Mouse (Mus musculus): ENCODE measurements around the gene Sympk. TPM values are rescaled to one million over a fixed set of nuclear protein-coding genes. Genes with fewer than 3 reads are reported as not detected.

Gene Sympk
- polyA plus RNA-seq, 1 experiment: 113 TPM

GRCm38 (mm10) chr7:19094826-19095750, 70.9 kb downstream of the Sympk start:
- DNase-seq: no peak
- WGBS: under 1% methylated on average over 84 of the region's 87 CpGs
- Histone ChIP-seq H3K27ac (ENCODE audit: insufficient read depth, low read length) (no peak overlapping the region), H3K4me1 (ENCODE audit: control insufficient read depth, insufficient read depth, low read length) (no peaks in the 10 kb centered on the region), H3K4me3 (replicated peaks; ENCODE audit: insufficient read depth, low read depth, low read length) (peak overlapping the region; percentile 30), H3K27me3 (ENCODE audit: control insufficient read depth, insufficient read depth, low read length) (peaks cover 1% of the 10 kb centered on the region; the same call in 1 of the 2 replicates)
- TF ChIP-seq CTCF (IDR thresholded peaks at IDR 0.05; ENCODE audit: borderline replicate concordance, insufficient read depth, low read depth, low read length) (no peak), POLR2A (IDR thresholded peaks at IDR 0.05; ENCODE audit: borderline replicate concordance, insufficient read depth, low read length) (no peak)

- WGBS: 4% methylated on average over 19 of the region's 19 CpGs
- no peak for DNase-seq
- TF ChIP-seq POLR2A (IDR thresholded peaks at IDR 0.05; ENCODE audit: borderline replicate concordance, insufficient read depth, low read length): no peak
- TF ChIP-seq CTCF (IDR thresholded peaks at IDR 0.05; ENCODE audit: borderline replicate concordance, insufficient read depth, low read depth, low read length): no peak
- Histone ChIP-seq H3K4me1 (ENCODE audit: control insufficient read depth, insufficient read depth, low read length) (no peaks in the 10 kb centered on the region), H3K27ac (ENCODE audit: insufficient read depth, low read length) (no peak overlapping the region), H3K4me3 (replicated peaks; ENCODE audit: insufficient read depth, low read depth, low read length) (no peak overlapping the region), H3K27me3 (ENCODE audit: control insufficient read depth, insufficient read depth, low read length) (peaks cover 1% of the 10 kb centered on the region; the same call in 1 of the 2 replicates)
Observed at GRCm38 (mm10) chr7:19095751-19096110, 71.6 kb downstream of the Sympk start.

GRCm38 (mm10) chr7:19096421-19096976, 72.3 kb downstream of the Sympk start:
- 75% methylated on average over 5 of the region's 5 CpGs for WGBS
- H3K27me3 ChIP-seq (ENCODE audit: control insufficient read depth, insufficient read depth, low read length): peaks cover 1% of the 10 kb centered on the region; the same call in 1 of the 2 replicates
- no peak overlapping the region for H3K27ac ChIP-seq (ENCODE audit: insufficient read depth, low read length)
- no peak for DNase-seq
- TF ChIP-seq CTCF (IDR thresholded peaks at IDR 0.05; ENCODE audit: borderline replicate concordance, insufficient read depth, low read depth, low read length) (no peak), POLR2A (IDR thresholded peaks at IDR 0.05; ENCODE audit: borderline replicate concordance, insufficient read depth, low read length) (no peak)
- no peaks in the 10 kb centered on the region for H3K4me1 ChIP-seq (ENCODE audit: control insufficient read depth, insufficient read depth, low read length)
- no peak overlapping the region for H3K4me3 ChIP-seq (replicated peaks; ENCODE audit: insufficient read depth, low read depth, low read length)

- Histone ChIP-seq H3K27ac (ENCODE audit: insufficient read depth, low read length) (no peak overlapping the region), H3K4me3 (replicated peaks; ENCODE audit: insufficient read depth, low read depth, low read length) (no peak overlapping the region), H3K4me1 (ENCODE audit: control insufficient read depth, insufficient read depth, low read length) (no peaks in the 10 kb centered on the region), H3K27me3 (ENCODE audit: control insufficient read depth, insufficient read depth, low read length) (peaks cover 1% of the 10 kb centered on the region; the same call in 1 of the 2 replicates)
- TF ChIP-seq CTCF (IDR thresholded peaks at IDR 0.05; ENCODE audit: borderline replicate concordance, insufficient read depth, low read depth, low read length) (no peak), POLR2A (IDR thresholded peaks at IDR 0.05; ENCODE audit: borderline replicate concordance, insufficient read depth, low read length) (no peak)
- WGBS: 41% methylated on average over 2 of the region's 2 CpGs
- DNase-seq: no peak
Observed at GRCm38 (mm10) chr7:19097217-19097616, 73.0 kb downstream of the Sympk start.

GRCm38 (mm10) chr7:19097863-19098262, 73.7 kb downstream of the Sympk start:
- Histone ChIP-seq H3K27ac (ENCODE audit: insufficient read depth, low read length) (no peak overlapping the region), H3K4me3 (replicated peaks; ENCODE audit: insufficient read depth, low read depth, low read length) (no peak overlapping the region), H3K4me1 (ENCODE audit: control insufficient read depth, insufficient read depth, low read length) (no peaks in the 10 kb centered on the region), H3K27me3 (ENCODE audit: control insufficient read depth, insufficient read depth, low read length) (peaks cover 1% of the 10 kb centered on the region; the same call in 1 of the 2 replicates)
- TF ChIP-seq CTCF (IDR thresholded peaks at IDR 0.05; ENCODE audit: borderline replicate concordance, insufficient read depth, low read depth, low read length): no peak
- TF ChIP-seq POLR2A (IDR thresholded peaks at IDR 0.05; ENCODE audit: borderline replicate concordance, insufficient read depth, low read length): no peak
- no peak for DNase-seq

GRCm38 (mm10) chr7:19098811-19099210, 74.6 kb downstream of the Sympk start:
- TF ChIP-seq POLR2A (IDR thresholded peaks at IDR 0.05; ENCODE audit: borderline replicate concordance, insufficient read depth, low read length) (no peak), CTCF (IDR thresholded peaks at IDR 0.05; ENCODE audit: borderline replicate concordance, insufficient read depth, low read depth, low read length) (no peak)
- H3K27ac ChIP-seq (ENCODE audit: insufficient read depth, low read length): no peak overlapping the region
- H3K4me3 ChIP-seq (replicated peaks; ENCODE audit: insufficient read depth, low read depth, low read length): no peak overlapping the region
- H3K4me1 ChIP-seq (ENCODE audit: control insufficient read depth, insufficient read depth, low read length): no peaks in the 10 kb centered on the region
- no peak for DNase-seq
- H3K27me3 ChIP-seq (ENCODE audit: control insufficient read depth, insufficient read depth, low read length): peaks cover 1% of the 10 kb centered on the region; the same call in 1 of the 2 replicates
- WGBS: 72% methylated on average over 7 of the region's 7 CpGs

GRCm38 (mm10) chr7:19100290-19100689, 76.1 kb downstream of the Sympk start:
- H3K27me3 ChIP-seq (ENCODE audit: control insufficient read depth, insufficient read depth, low read length): no peaks in the 10 kb centered on the region; the same call in 1 of the 2 replicates
- TF ChIP-seq CTCF (IDR thresholded peaks at IDR 0.05; ENCODE audit: borderline replicate concordance, insufficient read depth, low read depth, low read length): no peak
- no peak for TF ChIP-seq POLR2A (IDR thresholded peaks at IDR 0.05; ENCODE audit: borderline replicate concordance, insufficient read depth, low read length)
- no peaks in the 10 kb centered on the region for H3K4me1 ChIP-seq (ENCODE audit: control insufficient read depth, insufficient read depth, low read length)
- DNase-seq: no peak
- no peak overlapping the region for H3K27ac ChIP-seq (ENCODE audit: insufficient read depth, low read length)
- 54% methylated on average over 1 of the region's 1 CpGs for WGBS
- H3K4me3 ChIP-seq (replicated peaks; ENCODE audit: insufficient read depth, low read depth, low read length): no peak overlapping the region

GRCm38 (mm10) chr7:19103741-19104140, 79.6 kb downstream of the Sympk start:
- Histone ChIP-seq H3K27ac (ENCODE audit: insufficient read depth, low read length) (no peak overlapping the region), H3K4me1 (ENCODE audit: control insufficient read depth, insufficient read depth, low read length) (no peaks in the 10 kb centered on the region), H3K27me3 (ENCODE audit: control insufficient read depth, insufficient read depth, low read length) (no peaks in the 10 kb centered on the region), H3K4me3 (replicated peaks; ENCODE audit: insufficient read depth, low read depth, low read length) (no peak overlapping the region)
- no peak for DNase-seq
- no peak for TF ChIP-seq CTCF (IDR thresholded peaks at IDR 0.05; ENCODE audit: borderline replicate concordance, insufficient read depth, low read depth, low read length)
- TF ChIP-seq POLR2A (IDR thresholded peaks at IDR 0.05; ENCODE audit: borderline replicate concordance, insufficient read depth, low read length): no peak

Other genes starting within 250 kb of the Sympk start
- 0.08 TPM in 1 of 2 replicates, not detected in the other for gene Psg19, start 225.9 kb upstream of the Sympk start, polyA plus RNA-seq (2012; rRNA removed)
- 0.15 TPM in 1 of 2 replicates, not detected in the other for gene Psg17, start 202.8 kb upstream of the Sympk start, polyA plus RNA-seq (2012; rRNA removed)
- 2.0 and 2.1 TPM in 2 replicates for gene Mill2, start 184.4 kb upstream of the Sympk start, polyA plus RNA-seq (2012; rRNA removed)
- gene Pglyrp1, start 153.0 kb upstream of the Sympk start, polyA plus RNA-seq (2012; rRNA removed): 17.3 TPM in 2 replicates
- gene Ccdc61, start 114.0 kb upstream of the Sympk start, polyA plus RNA-seq (2012; rRNA removed): 16.3 and 17.6 TPM in 2 replicates
- 12.8 and 14.5 TPM in 2 replicates for gene Nova2, start 98.5 kb upstream of the Sympk start, polyA plus RNA-seq (2012; rRNA removed)
- 2.0 and 2.7 TPM in 2 replicates for gene Nanos2, start 37.0 kb upstream of the Sympk start, polyA plus RNA-seq (2012; rRNA removed)
- 52.6 and 55.3 TPM in 2 replicates for gene Mypop, start 33.1 kb upstream of the Sympk start, polyA plus RNA-seq (2012; rRNA removed)
- gene Irf2bp1, start 20.3 kb upstream of the Sympk start, polyA plus RNA-seq (2012; rRNA removed): 37.7 and 41.5 TPM in 2 replicates
- not detected in 2 replicates for gene Foxa3, start 839 bp upstream of the Sympk start, polyA plus RNA-seq (2012; rRNA removed)
- gene Rsph6a, start 30.3 kb downstream of the Sympk start, polyA plus RNA-seq (2012; rRNA removed): 0.10 TPM in 1 of 2 replicates, not detected in the other
- 116 and 117 TPM in 2 replicates for gene Dmwd, start 51.9 kb downstream of the Sympk start, polyA plus RNA-seq (2012; rRNA removed)
- 38.9 and 40.1 TPM in 2 replicates for gene Dmpk, start 59.5 kb downstream of the Sympk start, polyA plus RNA-seq (2012; rRNA removed)
- gene Six5, start 70.2 kb downstream of the Sympk start, polyA plus RNA-seq (2012; rRNA removed): 3.5 and 4.6 TPM in 2 replicates
- 0.80 and 0.90 TPM in 2 replicates for gene Gm4969, start 94.0 kb downstream of the Sympk start, polyA plus RNA-seq (2012; rRNA removed)
- 7.6 and 7.9 TPM in 2 replicates for gene Fbxo46, start 95.5 kb downstream of the Sympk start, polyA plus RNA-seq (2012; rRNA removed)
- gene Qpctl, start 124.9 kb downstream of the Sympk start, polyA plus RNA-seq (2012; rRNA removed): 15.7 TPM in 2 replicates
- gene Snrpd2, start 125.3 kb downstream of the Sympk start, polyA plus RNA-seq (2012; rRNA removed): 87.1 and 88.8 TPM in 2 replicates
- gene Gipr, start 141.8 kb downstream of the Sympk start, polyA plus RNA-seq (2012; rRNA removed): 1.9 and 2.6 TPM in 2 replicates
- gene Eml2, start 152.0 kb downstream of the Sympk start, polyA plus RNA-seq (2012; rRNA removed): 148 and 176 TPM in 2 replicates
- 4.3 and 5.1 TPM in 2 replicates for gene Gpr4, start 188.2 kb downstream of the Sympk start, polyA plus RNA-seq (2012; rRNA removed)
- gene Opa3, start 204.0 kb downstream of the Sympk start, polyA plus RNA-seq (2012; rRNA removed): 39.1 and 40.1 TPM in 2 replicates
- gene Vasp, start 247.4 kb downstream of the Sympk start, polyA plus RNA-seq (2012; rRNA removed): 30.8 and 32.9 TPM in 2 replicates

All from cerebellum, adult 2 months (tissue).